ENCODE assay signal across 9 mouse cellular contexts in the genomic region with DNA sequence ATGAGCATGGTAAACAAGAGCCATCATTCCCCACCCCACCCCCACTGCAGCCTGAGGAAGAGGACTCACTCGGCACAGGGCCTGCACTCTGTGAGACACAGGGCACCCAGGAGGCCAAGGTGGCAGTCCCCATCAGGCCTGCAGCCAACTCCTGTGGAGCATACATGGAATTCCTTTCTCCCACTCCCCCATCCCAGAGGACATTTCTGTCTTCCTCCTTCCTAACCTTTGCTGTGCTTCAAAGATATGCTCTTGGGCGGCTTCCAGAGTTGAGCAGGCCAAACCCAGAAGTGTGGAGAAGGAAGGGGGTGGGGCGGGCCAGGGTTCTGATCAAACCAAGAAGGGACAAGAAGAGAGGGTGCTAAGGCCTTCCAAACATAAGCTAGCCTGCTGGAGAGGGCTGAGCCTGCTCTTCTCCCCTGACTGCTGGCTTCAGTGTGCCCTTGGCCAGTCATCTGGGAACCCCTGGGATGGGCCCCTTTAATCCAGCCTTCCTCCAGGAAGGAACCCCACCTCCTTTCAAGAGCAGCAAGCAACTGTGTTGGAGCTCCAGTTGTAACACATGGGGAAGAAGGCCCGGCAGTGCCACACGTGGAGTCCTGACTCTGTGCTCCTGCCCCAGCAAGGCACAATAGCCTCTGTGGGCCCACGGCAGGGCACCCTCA. TPM values are rescaled to one million over a fixed set of nuclear protein-coding genes. Genes with fewer than 3 reads are reported as not detected.
DNase-seq lines count a peak whose midpoint lies in the region; ATAC-seq and TF ChIP-seq lines count a peak whose summit lies in the region.
"Had no signal": no experiment of that assay in that cellular context is flagged by ENCODE, and none has a peak within 500 bp of the region (broad histone marks: within the 10 kb centered on the region; RNA-seq: fewer than 3 reads in every experiment).

No protein-coding gene starts in this region.

- no peaks in the 10 kb centered on the region for H3K9me3 ChIP-seq in lung, embryonic 14.5 days (ENCODE audit: low read depth, low read length)

- peak overlapping the region; percentile 21; the same call in 1 of the 2 replicates for H3K9ac ChIP-seq in lung, embryonic 14.5 days

- peak; percentile 74 for DNase-seq in urinary bladder, postnatal 14 days (ENCODE audit: low spot score)
- no peak for DNase-seq in urinary bladder, postnatal 10 days (ENCODE audit: low spot score)
- peak; percentile 33 to 46 for DNase-seq in heart, adult 9 months (ENCODE audit: low spot score in 2 of 2)
- DNase-seq in kidney, adult 8-10 months = peak; percentile 77 to 84
- DNase-seq in lung, embryonic 14.5 days = peak; percentile 83
- DNase-seq in yolk sac, embryonic 10.5 days (ENCODE audit: low spot score) = peak; percentile 82
- no peak for DNase-seq in right cerebral cortex, postnatal 14 days
- no peak for DNase-seq in cerebellum, adult 11-12 months

- peak overlapping the region; percentile 94 for H3K27ac ChIP-seq in lung, embryonic 14.5 days (ENCODE audit: low read depth)

- peaks cover 28% of the 10 kb centered on the region; the same call in 1 of the 2 replicates for H3K36me3 ChIP-seq in lung, embryonic 14.5 days (ENCODE audit: insufficient read depth)

- 9% methylated on average over 6 of the region's 6 CpGs for WGBS in lung, embryonic 14.5 days

- peaks cover 59% of the 10 kb centered on the region for H3K4me1 ChIP-seq in lung, embryonic 14.5 days (ENCODE audit: insufficient read depth)

- H3K4me3 ChIP-seq in lung, embryonic 14.5 days (ENCODE audit: low read depth, low read length) = 0 out of 2 replicates have a peak overlapping the region, but pooled peaks have one; percentile 3

- no peaks in the 10 kb centered on the region for H3K27me3 ChIP-seq in lung, embryonic 14.5 days (ENCODE audit: insufficient read depth, low read length)

- ATAC-seq in lung, embryonic 14.5 days (ENCODE audit: insufficient read depth) = peak; percentile 64

- no peak for TF ChIP-seq CTCF in lung, embryonic 14.5 days (IDR thresholded peaks at IDR 0.05; ENCODE audit: low read depth)

- H3K4me2 ChIP-seq in lung, embryonic 14.5 days = peak overlapping the region; percentile 47

RNA-seq across cellular contexts. Expression of a gene that starts 55.8 kb away (rescaled TPM):
- polyA plus RNA-seq in lung, embryonic 14.5 days (2014; fragmentation: Nextera tagmentation; extraction: Ambion mirVana) = not detected in 2 replicates
- polyA plus RNA-seq: brain, embryonic 14.5 days had no signal

Comparison
In these comparisons a context has a peak if more than half of its experiments do, and no peak if none do; other contexts are left out.
1. DNase-seq: peak in urinary bladder, postnatal 14 days (single experiment), heart, adult 9 months (2 of 2), kidney, adult 8-10 months (2 of 2), lung, embryonic 14.5 days (single experiment) and yolk sac, embryonic 10.5 days (single experiment); none in urinary bladder, postnatal 10 days (single experiment), right cerebral cortex, postnatal 14 days (single experiment) and cerebellum, adult 11-12 months (single experiment).